Mouse (Mus musculus) cerebellum, adult 2 months (tissue): ENCODE measurements at regions not wholly inside any gene's neighbourhood (a gene's known extent, or its start where the extent isn't known, plus 50 kb on each side); places are given as distances from the start of the nearest gene placed in this dataset.

Experiments used
- DNase-seq, 2 experiments: peaks; one replicate each; pipeline ENCODE4 v3.0.0; 2021
- H3K27ac ChIP-seq: fragments of 200-500 bp; 2 replicates; pipeline ENCODE4 v1.5.1; 2012; ENCODE audit warnings: low read length, control low read depth, inconsistent platforms; ENCODE audit not compliant: insufficient read depth
- H3K27me3 ChIP-seq: fragments of 200-500 bp; 2 replicates; pipeline ENCODE4 v1.6.1; 2012; ENCODE audit warnings: inconsistent platforms, mild to moderate bottlenecking, low read length, moderate library complexity; ENCODE audit not compliant: control insufficient read depth, insufficient read depth
- H3K4me1 ChIP-seq: fragments of 200-500 bp; 2 replicates; pipeline ENCODE4 v1.6.1; 2011; ENCODE audit warnings: low read length; ENCODE audit not compliant: control insufficient read depth, insufficient read depth
- H3K4me3 ChIP-seq: fragments of 200-500 bp; replicated peaks from 2 replicates; pipeline ENCODE3; 2011; ENCODE audit warnings: mild to moderate bottlenecking, low read depth, low read length, control low read depth; ENCODE audit not compliant: insufficient read depth
- CTCF ChIP-seq: fragments of 200-500 bp; IDR thresholded peaks from 2 replicates; pipeline ENCODE4 v1.5.1; 2011; ENCODE audit warnings: low read depth, mild to moderate bottlenecking, control low read depth, low read length, moderate library complexity, borderline replicate concordance; ENCODE audit not compliant: insufficient read depth
- POLR2A ChIP-seq: fragments of 200-500 bp; IDR thresholded peaks from 2 replicates; pipeline ENCODE4 v1.6.1; 2011; ENCODE audit warnings: low read length, control low read depth, borderline replicate concordance; ENCODE audit not compliant: insufficient read depth
- WGBS: fragments of 180-500 bp; shearing (Covaris S2); methylation state at CpG from one replicate; pipeline ENCODE4 v1.1.7; 2018; 5-methylcytosine and 5-hydroxymethylcytosine counted together

- 36% methylated on average over 5 of the region's 5 CpGs for WGBS
- Histone ChIP-seq H3K27me3 (no peaks in the 10 kb centered on the region), H3K4me3 (no peak overlapping the region), H3K27ac (no peak overlapping the region), H3K4me1 (0 out of 2 replicates have a peak, but pooled peaks cover 3% of the 10 kb centered on the region)
- TF ChIP-seq POLR2A (no peak), CTCF (no peak)
- DNase-seq, result no peak
Observed at GRCm38 (mm10) chr7:124907662-124908296, 536.7 kb upstream of the Kdm8 start.

DNA sequence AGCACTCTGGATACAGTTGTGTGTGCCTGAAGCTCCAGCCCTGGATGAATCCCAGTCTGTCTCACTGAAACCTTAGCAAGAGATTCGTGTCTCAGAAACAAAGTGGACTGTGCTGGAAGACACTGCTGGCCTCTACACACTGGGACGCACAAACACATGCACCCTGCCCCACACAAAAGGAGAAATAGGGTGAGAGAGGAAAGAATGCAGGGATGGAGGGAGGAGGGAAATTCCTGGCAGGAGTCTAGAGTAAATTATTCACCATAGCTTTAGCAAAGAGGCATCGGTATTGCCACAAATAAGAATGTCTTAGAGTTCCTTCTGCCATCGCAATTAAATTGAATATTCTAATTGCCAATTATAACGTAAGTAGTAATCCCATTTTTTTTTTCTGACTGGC, 530.4 kb upstream of the Kdm8 start:
- H3K27ac ChIP-seq, result no peak overlapping the region
- H3K4me3 ChIP-seq, result no peak overlapping the region
- H3K27me3 ChIP-seq, result no peaks in the 10 kb centered on the region
- peaks cover 1% of the 10 kb centered on the region; the same call in 1 of the 2 replicates for H3K4me1 ChIP-seq
- no peak for DNase-seq
- TF ChIP-seq CTCF, result no peak
- no peak for TF ChIP-seq POLR2A
- WGBS, result 81% methylated on average over 5 of the region's 5 CpGs

DNA sequence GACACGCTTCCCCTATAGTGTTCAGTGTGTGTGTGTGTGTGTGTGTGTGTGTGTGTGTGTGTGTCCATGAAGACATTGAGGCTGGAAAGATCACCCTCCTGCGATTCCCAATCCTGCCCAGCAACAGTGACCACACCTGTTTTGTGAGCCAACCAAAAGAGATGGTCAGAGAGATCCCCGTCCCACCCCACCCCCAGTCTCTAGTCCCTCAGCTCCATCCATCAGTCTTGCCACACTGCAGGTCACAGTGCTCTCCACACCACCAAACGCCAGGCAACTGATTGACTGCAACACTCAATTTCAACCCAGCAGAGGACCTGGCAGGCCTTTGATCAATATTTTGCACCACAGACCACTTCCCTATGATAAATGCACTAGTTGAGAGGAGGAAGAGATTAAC, 530.0 kb upstream of the Kdm8 start:
- no peaks in the 10 kb centered on the region for H3K27me3 ChIP-seq
- no peak overlapping the region for H3K27ac ChIP-seq
- H3K4me1 ChIP-seq, result peaks cover 5% of the 10 kb centered on the region; the same call in 1 of the 2 replicates
- no peak overlapping the region for H3K4me3 ChIP-seq
- no peak for DNase-seq
- TF ChIP-seq CTCF (no peak), POLR2A (no peak)
- WGBS, result 94% methylated on average over 4 of the region's 4 CpGs

GRCm38 (mm10) chr7:124914972-124915371, 529.5 kb upstream of the Kdm8 start:
- Histone ChIP-seq H3K27me3 (no peaks in the 10 kb centered on the region), H3K4me3 (no peak overlapping the region), H3K27ac (no peak overlapping the region), H3K4me1 (peaks cover 6% of the 10 kb centered on the region; the same call in 1 of the 2 replicates)
- TF ChIP-seq POLR2A (no peak), CTCF (no peak)
- 90% methylated on average over 6 of the region's 6 CpGs for WGBS
- DNase-seq, result no peak

- Histone ChIP-seq H3K27ac (no peak overlapping the region), H3K4me1 (peaks cover 6% of the 10 kb centered on the region; the same call in 1 of the 2 replicates), H3K4me3 (no peak overlapping the region), H3K27me3 (no peaks in the 10 kb centered on the region)
- TF ChIP-seq POLR2A (no peak), CTCF (no peak)
- 91% methylated on average over 5 of the region's 5 CpGs for WGBS
- no peak for DNase-seq
Observed at GRCm38 (mm10) chr7:124915637-124916036, 528.8 kb upstream of the Kdm8 start.

DNA sequence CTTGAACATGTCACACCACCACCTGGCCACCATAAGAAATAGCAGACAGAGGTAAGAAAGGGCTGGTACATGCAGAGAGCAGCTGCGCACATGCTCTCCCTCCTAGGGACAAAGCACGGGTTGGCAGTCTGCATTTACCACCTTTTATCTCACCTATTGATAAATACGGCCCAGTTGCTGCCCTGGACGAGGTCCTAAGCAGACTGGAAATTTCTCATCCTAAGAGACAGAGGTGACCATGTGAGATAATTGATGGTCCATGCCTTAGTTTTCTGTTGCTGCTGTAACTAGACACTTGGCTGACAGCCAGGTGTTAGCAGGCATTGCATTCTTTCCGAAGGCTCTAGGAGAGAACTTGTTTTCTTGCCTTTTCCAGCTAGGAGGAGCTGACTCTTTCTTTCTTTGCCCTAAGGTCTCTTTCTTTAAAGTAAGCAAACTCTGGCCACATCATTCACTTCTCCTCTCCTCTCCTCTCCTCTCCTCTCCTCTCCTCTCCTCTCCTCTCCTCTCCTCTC, 526.8 kb upstream of the Kdm8 start:
- no peak overlapping the region for H3K4me3 ChIP-seq
- H3K27me3 ChIP-seq, result no peaks in the 10 kb centered on the region
- peak in 1 of 2 experiments; percentile 8 for DNase-seq
- no peak overlapping the region for H3K27ac ChIP-seq
- H3K4me1 ChIP-seq, result peaks cover 6% of the 10 kb centered on the region; the same call in 1 of the 2 replicates
- TF ChIP-seq POLR2A (no peak), CTCF (no peak)
- WGBS, result 45% methylated on average over 5 of the region's 5 CpGs

- Histone ChIP-seq H3K27ac (no peak overlapping the region), H3K27me3 (no peaks in the 10 kb centered on the region), H3K4me1 (peaks cover 6% of the 10 kb centered on the region; the same call in 1 of the 2 replicates), H3K4me3 (no peak overlapping the region)
- DNase-seq, result no peak
- 92% methylated on average over 7 of the region's 7 CpGs for WGBS
- TF ChIP-seq CTCF (no peak), POLR2A (no peak)
Observed at GRCm38 (mm10) chr7:124922806-124923205, 521.7 kb upstream of the Kdm8 start.

GRCm38 (mm10) chr7:124933573-124933972, 510.9 kb upstream of the Kdm8 start:
- no peak overlapping the region for H3K27ac ChIP-seq
- WGBS, result 96% methylated on average over 3 of the region's 3 CpGs
- H3K4me1 ChIP-seq, result no peaks in the 10 kb centered on the region

More at GRCm38 (mm10) chr7:124933573-124933972, 510.9 kb upstream of the Kdm8 start:
- TF ChIP-seq CTCF (no peak), POLR2A (no peak)
- Histone ChIP-seq H3K4me3 (no peak overlapping the region), H3K27me3 (no peaks in the 10 kb centered on the region)
- no peak for DNase-seq
